Mouse (Mus musculus) bone marrow macrophage, adult 2 months (primary cell): ENCODE data around the gene Card10. TPM values are rescaled to one million over a fixed set of nuclear protein-coding genes. Genes with fewer than 3 reads are reported as not detected.

Source experiments
- H3K27ac ChIP-seq: 2 replicates; pipeline ENCODE4 v1.5.1; 2012; ENCODE audit warnings: low read depth, low read length; ENCODE audit not compliant: insufficient read depth
- H3K4me1 ChIP-seq: 2 replicates; pipeline ENCODE4 v1.6.1; 2012; ENCODE audit warnings: low read length; ENCODE audit not compliant: control insufficient read depth, insufficient read depth
- H3K4me3 ChIP-seq: 2 replicates; pipeline ENCODE4 v1.5.1; 2012; ENCODE audit warnings: mild to moderate bottlenecking, low read length, moderate library complexity; ENCODE audit not compliant: insufficient read depth
- CTCF ChIP-seq: IDR thresholded peaks from 2 replicates; pipeline ENCODE4 v1.5.1; 2012; ENCODE audit warnings: low read depth, mild to moderate bottlenecking, low read length, moderate library complexity
- POLR2A ChIP-seq: IDR thresholded peaks from 2 replicates; pipeline ENCODE4 v1.6.1; 2012; ENCODE audit warnings: mild to moderate bottlenecking, low read depth, low read length, borderline replicate concordance
- polyA plus RNA-seq: library from polyadenylated mRNA; stranded (reverse); fragments of >200 nt; gene quantifications from 2 replicates; pipeline ENCODE4 v1.2.4, GENCODE M21; 2012; ENCODE audit not compliant: missing spikeins, insufficient read depth, insufficient read length

Gene Card10
- polyA plus RNA-seq, 1 experiment = not detected

DNA sequence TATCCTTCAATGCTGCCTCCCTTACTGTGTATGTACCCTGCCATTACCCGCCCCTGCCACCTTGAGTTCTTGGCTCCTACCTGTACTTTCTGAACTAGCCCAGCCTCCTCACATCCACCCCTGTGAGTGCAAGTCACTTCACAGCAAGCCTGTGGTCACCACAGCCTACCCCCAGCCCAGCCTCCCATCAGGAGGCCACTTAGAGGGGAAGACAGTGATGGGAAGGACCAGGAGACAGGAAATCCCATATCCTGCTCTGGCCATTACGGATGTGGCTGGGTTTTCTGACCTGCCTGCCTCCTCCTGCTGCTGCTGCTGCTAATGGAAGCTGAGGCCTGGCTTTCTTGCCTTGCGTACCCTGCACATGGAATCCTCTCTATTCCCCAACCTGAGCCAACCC, 14.8 kb downstream of the Card10 start:
- Histone ChIP-seq H3K4me3 (no peak overlapping the region), H3K4me1 (peaks cover 6% of the 10 kb centered on the region), H3K27ac (no peak overlapping the region)
- no peak for TF ChIP-seq CTCF

DNA sequence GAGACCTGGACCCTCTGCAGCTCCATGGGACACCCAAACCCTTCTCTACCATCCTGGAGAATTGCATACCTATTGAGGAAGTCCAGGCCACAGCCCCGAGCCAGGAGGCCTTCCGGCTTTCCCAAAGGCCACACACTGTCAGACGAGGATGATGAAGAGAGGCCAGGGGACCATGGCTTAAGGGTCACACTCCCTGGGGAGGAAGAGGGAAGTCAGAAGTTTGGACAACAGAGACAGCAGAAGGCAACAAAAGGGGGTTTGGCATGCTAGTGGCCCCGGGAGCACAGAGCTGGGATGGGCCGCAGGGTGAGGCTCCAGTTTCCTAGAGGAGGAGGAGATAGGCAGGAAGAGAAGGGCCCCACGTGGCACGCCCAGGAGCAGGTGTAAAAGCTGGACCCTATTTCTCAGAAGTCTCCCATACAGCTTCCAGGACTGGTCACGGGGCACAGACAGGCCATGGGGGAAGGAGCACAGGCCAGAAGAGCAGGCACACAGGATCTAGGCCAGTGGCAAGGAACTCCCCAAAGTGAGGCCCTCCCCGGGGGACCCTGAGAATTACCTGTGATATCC, 15.5 kb downstream of the Card10 start:
- peaks cover 6% of the 10 kb centered on the region for H3K4me1 ChIP-seq
- H3K27ac ChIP-seq = no peak overlapping the region
- TF ChIP-seq POLR2A = no peak
- TF ChIP-seq CTCF = no peak
- H3K4me3 ChIP-seq = no peak overlapping the region

DNA sequence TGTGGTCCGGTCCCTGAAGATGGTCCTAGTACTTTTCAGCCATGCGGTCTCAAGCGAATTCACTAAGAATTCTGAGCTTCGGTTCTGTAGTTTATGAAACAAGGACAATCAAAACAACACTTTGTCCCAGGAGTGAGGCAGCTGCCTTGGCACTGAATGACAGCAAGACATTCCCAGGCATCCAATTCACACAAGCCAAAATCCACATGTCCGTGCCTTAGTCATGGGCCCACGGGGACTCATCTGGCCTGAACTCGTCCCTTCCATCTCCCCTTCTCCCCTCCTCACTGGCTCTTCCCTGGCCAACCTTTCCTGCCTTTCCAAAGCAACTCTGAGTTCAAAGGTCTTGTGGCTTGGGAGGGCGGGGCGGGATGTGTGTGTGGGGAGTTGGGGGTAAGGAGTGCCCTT, 16.4 kb downstream of the Card10 start:
- Histone ChIP-seq H3K4me3 (no peak overlapping the region), H3K4me1 (peaks cover 6% of the 10 kb centered on the region), H3K27ac (no peak overlapping the region)
- TF ChIP-seq CTCF (no peak), POLR2A (no peak)

DNA sequence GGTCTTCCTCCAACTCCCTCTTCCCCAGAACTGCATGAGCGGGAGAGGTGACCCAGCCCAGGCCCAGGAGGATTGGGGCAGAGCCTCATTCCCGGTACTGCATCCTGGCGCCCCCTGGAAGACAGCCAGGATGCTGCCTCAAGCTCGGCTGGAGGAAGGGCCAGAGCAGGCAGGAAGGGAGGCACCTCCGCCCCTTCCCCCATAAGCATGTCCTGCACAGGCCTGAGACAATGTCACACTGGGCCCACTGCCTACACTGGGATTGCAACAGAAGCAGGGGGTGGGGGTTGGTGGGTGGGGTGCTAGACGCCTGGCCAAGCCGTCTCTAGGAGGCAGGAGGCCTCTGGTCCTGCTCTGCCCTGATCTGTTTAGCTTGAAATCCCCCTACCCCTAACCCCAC, 16.9 kb downstream of the Card10 start:
- Histone ChIP-seq H3K4me1 (peaks cover 6% of the 10 kb centered on the region), H3K4me3 (no peak overlapping the region), H3K27ac (no peak overlapping the region)
- no peak for TF ChIP-seq POLR2A
- no peak for TF ChIP-seq CTCF

DNA sequence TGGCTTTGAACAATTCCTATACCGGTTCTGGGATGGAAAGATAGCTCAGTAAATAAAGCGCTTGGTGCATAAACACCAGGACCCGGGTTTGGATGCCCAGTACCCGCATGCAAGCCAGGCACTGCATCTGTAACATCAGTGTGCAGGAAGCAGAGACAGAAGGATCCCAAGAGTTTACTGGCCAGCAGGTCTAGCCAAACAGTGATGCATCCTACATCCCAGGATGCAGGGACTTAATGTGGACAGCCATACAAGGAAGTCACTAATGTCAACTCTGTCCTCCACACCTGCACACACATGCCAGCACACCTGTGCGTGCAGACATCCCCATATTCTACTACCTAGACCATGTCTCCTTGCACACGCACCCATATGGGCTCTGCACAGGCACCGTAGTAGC, 17.6 kb downstream of the Card10 start:
- Histone ChIP-seq H3K4me3 (no peak overlapping the region), H3K4me1 (no peaks in the 10 kb centered on the region), H3K27ac (no peak overlapping the region)
- TF ChIP-seq CTCF (no peak), POLR2A (no peak)

DNA sequence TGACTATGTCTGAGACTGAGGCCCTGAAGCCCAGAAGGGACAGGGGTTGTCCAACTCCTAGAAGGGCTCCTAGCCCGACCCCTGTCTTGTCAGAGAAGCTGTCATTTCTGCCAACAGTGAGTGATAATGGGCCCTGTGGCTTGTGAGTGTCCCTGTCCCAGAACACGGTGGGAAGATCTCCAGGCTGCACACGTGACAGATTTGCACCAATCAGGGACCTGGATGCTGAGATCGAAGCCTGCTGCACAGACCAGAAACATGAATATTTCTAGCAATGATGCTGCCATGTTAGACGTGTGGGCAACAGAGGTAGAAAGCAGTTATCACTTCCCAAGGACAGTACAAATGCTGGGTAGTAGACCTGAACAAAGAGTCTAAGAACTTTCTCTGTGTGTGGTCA, 18.3 kb downstream of the Card10 start:
- H3K27ac ChIP-seq = no peak overlapping the region
- no peak overlapping the region for H3K4me3 ChIP-seq
- TF ChIP-seq POLR2A (no peak), CTCF (no peak)
- H3K4me1 ChIP-seq = no peaks in the 10 kb centered on the region

DNA sequence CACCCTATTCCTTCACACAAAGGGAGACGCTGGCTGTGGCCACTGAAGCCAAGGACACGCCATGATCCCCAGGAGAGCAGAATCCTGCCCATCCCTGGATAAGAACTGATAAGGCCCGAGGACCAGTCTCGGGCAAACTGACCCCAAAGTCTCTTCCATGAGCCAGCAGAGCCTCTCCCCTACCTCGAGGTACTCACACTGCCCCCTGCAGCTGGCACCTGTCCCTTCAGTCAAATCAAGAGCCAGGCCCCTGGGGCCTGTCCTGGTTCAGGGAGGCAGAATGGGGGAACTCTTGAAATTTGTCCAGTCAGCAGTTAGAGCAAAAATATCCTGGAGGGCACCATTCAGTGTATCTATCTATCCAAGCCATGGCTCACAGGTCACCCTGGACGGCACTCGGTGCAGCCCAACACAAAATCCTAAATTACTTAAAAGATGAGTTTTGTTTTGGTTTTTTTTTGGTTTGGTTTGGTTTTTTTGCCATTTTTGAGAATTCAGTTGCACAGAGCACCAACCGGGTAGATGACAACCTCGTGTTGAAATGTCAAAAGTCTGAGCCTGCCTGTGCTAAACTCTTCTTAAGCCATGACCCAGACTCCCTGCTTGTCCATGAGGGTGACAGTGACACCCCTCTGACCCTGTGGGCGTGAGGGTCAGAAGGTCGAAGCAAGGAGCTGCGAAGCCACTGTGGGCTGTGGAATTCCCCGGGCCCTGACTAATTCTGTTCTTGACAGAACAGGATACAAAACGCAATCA, 20.3 kb downstream of the Card10 start:
- TF ChIP-seq CTCF = no peak
- no peak overlapping the region for H3K4me3 ChIP-seq
- no peak overlapping the region for H3K27ac ChIP-seq
- H3K4me1 ChIP-seq = peaks cover 2% of the 10 kb centered on the region; the same call in 1 of the 2 replicates

DNA sequence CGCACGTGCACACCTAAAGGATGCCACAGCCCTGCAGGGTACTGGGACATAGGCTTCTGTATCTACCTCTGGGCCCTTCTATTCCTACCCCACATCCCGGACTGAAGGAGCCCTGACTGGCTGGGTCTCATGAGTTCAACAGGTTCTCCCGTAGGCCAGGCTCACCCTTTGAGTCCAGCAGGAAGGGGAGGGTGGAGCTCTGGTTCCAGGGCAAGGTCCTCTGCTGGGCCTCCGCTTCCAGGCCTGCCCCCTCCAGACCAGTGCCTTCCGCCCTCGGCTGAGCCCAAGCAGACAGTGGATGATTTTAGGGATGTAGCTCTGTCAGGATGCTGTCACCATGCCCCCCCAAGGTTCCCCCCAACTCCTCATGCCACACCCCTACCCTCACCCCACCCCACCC, 21.9 kb downstream of the Card10 start:
- Histone ChIP-seq H3K27ac (no peak overlapping the region), H3K4me1 (peaks cover 2% of the 10 kb centered on the region; the same call in 1 of the 2 replicates), H3K4me3 (no peak overlapping the region)
- TF ChIP-seq CTCF (no peak), POLR2A (no peak)

DNA sequence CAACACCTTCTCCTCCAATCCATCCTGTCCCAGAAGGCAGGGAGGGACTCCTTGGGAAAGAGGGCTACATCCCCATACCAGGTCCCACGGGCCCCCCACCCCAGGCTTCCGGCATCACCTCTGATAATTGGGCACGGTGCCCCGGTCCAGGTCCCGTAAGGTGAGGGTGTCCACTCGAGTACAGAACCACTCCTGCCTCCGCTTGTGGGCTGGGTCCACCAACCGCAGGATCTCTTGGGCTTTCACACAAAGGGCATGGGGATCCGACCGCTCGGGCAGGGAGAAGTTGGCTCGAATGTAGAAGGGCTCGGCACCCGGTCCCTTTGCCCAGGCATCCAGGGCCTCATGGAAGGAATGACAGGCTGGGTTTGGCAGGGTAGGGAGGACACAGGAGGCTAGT, 22.5 kb downstream of the Card10 start:
- H3K4me3 ChIP-seq = no peak overlapping the region
- peaks cover 2% of the 10 kb centered on the region; the same call in 1 of the 2 replicates for H3K4me1 ChIP-seq
- H3K27ac ChIP-seq = no peak overlapping the region
- TF ChIP-seq POLR2A = no peak

DNA sequence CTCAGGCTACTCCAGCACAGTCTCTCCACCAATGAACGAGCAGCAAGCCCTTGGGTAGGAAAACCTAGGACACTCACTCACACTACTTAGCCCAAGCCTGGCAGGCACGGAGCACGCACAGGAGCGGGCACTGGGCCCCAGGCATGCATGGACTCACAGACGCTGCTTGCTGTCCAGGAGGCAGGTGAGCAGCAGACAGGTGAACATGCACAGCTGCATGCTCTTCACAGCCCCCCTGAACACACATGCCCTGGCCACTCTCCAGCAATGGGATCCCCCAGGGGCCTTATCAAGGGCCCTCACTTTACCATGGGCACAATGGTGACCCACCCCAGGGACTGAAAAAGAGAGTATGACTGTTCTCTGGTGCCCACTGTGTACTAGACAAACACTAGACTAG, 23.2 kb downstream of the Card10 start:
- Histone ChIP-seq H3K4me3 (no peak overlapping the region), H3K27ac (no peak overlapping the region), H3K4me1 (peaks cover 2% of the 10 kb centered on the region; the same call in 1 of the 2 replicates)
- TF ChIP-seq POLR2A (no peak), CTCF (no peak)

DNA sequence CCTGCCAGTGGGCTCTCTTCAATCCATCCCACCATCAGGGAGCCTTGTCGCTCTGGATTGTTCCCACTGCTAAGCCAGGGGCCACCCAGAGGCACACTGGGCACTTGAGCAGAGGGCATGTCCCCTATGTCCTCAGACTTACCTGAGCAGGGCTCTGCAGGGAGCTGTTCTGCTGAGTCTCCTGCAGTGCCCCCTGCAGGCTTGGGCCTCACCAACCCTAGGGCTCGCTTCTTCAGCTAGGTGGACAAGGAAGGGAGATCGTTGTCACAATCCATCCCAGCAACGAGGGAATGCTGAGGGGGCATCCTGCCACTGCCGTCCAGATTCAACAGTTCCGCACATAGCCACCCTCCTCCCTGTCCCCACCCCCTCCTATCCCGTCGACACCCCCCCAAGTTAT, 23.6 kb downstream of the Card10 start:
- Histone ChIP-seq H3K4me1 (peaks cover 2% of the 10 kb centered on the region; the same call in 1 of the 2 replicates), H3K27ac (no peak overlapping the region), H3K4me3 (no peak overlapping the region)
- TF ChIP-seq POLR2A = no peak
- no peak for TF ChIP-seq CTCF
